Mouse (Mus musculus) MEL (cell line): ENCODE results near the gene Far2. TPM values are rescaled to one million over a fixed set of nuclear protein-coding genes. Genes with fewer than 3 reads are reported as not detected.

Experiments
- DNase-seq: peaks from one replicate; pipeline ENCODE4 v3.0.0; 2011; ENCODE audit warnings: low read depth, low spot score
- H3K27ac ChIP-seq: 2 replicates; pipeline ENCODE4 v1.5.1; 2012; ENCODE audit warnings: low read depth, mild to moderate bottlenecking, control low read depth, low read length, moderate library complexity; ENCODE audit not compliant: control insufficient read depth
- H3K27me3 ChIP-seq, 2 experiments: fragments of 150-350 bp in 1 of 2; sonication (generic) in 1 of 2; 2 replicates each; pipeline ENCODE4 v1.6.1; 2012; ENCODE audit warnings: low read length in 2 of 2, mild to moderate bottlenecking in 2 of 2, improper control_type of control experiment in 1 of 2, moderate library complexity in 1 of 2; ENCODE audit not compliant: insufficient read depth in 2 of 2, control insufficient read depth in 1 of 2
- H3K36me3 ChIP-seq, 2 experiments: 2 replicates each; pipeline ENCODE4 v1.6.1; 2012 to 2014; ENCODE audit warnings: low read length in 2 of 2, improper control_type of control experiment in 1 of 2, inconsistent platforms in 1 of 2, mild to moderate bottlenecking in 1 of 2; ENCODE audit not compliant: insufficient read depth in 2 of 2, control insufficient read depth in 1 of 2
- H3K4me1 ChIP-seq, 2 experiments: fragments of 150-350 bp in 1 of 2; sonication (generic) in 1 of 2; 2 replicates each; pipeline ENCODE4 v1.6.1; 2012; ENCODE audit warnings: low read length in 2 of 2, improper control_type of control experiment in 1 of 2, mild to moderate bottlenecking in 1 of 2; ENCODE audit not compliant: insufficient read depth in 2 of 2, control insufficient read depth in 1 of 2
- H3K4me3 ChIP-seq, 2 experiments: fragments of 150-350 bp in 1 of 2; sonication (generic) in 1 of 2; 2 replicates each; pipeline ENCODE4 v1.5.1; 2012; ENCODE audit warnings: low read depth in 2 of 2, low read length in 2 of 2, mild to moderate bottlenecking in 2 of 2, moderate library complexity in 2 of 2, control low read depth in 1 of 2, improper control_type of control experiment in 1 of 2; ENCODE audit not compliant: control insufficient read depth in 1 of 2, insufficient read depth in 1 of 2
- H3K79me2 ChIP-seq: 2 replicates; pipeline ENCODE4 v1.6.1; 2012; ENCODE audit warnings: mild to moderate bottlenecking, low read length, moderate library complexity; ENCODE audit not compliant: control insufficient read depth, poor library complexity, insufficient read depth
- H3K9ac ChIP-seq: 2 replicates; pipeline ENCODE4 v1.6.1; 2012; ENCODE audit warnings: low read depth, mild to moderate bottlenecking, control low read depth, low read length, moderate library complexity; ENCODE audit not compliant: control insufficient read depth, poor library complexity, severe bottlenecking
- H3K9me3 ChIP-seq: fragments of 150-350 bp; sonication (generic); replicated peaks from 2 replicates; pipeline ENCODE4 v1.6.1; 2012; ENCODE audit warnings: mild to moderate bottlenecking, low read length, improper control_type of control experiment, moderate library complexity; ENCODE audit not compliant: insufficient read depth
- BHLHE40 ChIP-seq: IDR thresholded peaks from 2 replicates; pipeline ENCODE4 v1.6.1; 2012; ENCODE audit warnings: low read depth, mild to moderate bottlenecking, inconsistent platforms, low read length, improper control_type of control experiment, borderline replicate concordance
- CTCF ChIP-seq, 3 experiments: IDR thresholded peaks in 2 of 3; conservative IDR thresholded peaks in 1 of 3; 2 replicates each; pipeline ENCODE4 v1.5.1; 2011 to 2012; ENCODE audit warnings: low read length in 3 of 3, low read depth in 2 of 3, mild to moderate bottlenecking in 2 of 3, improper control_type of control experiment in 1 of 3, inconsistent platforms in 1 of 3, mixed read lengths in 1 of 3, moderate library complexity in 1 of 3; ENCODE audit not compliant: control insufficient read depth in 1 of 3, insufficient read depth in 1 of 3, poor library complexity in 1 of 3, severe bottlenecking in 1 of 3
- E2F4 ChIP-seq: IDR thresholded peaks from 2 replicates; pipeline ENCODE4 v1.6.1; 2011; ENCODE audit warnings: low read depth, low read length, improper control_type of control experiment, borderline replicate concordance
- EP300 ChIP-seq, 2 experiments: IDR thresholded peaks; 2 replicates each; pipeline ENCODE4 v1.6.1; 2011; ENCODE audit warnings: improper control_type of control experiment in 2 of 2, low read length in 2 of 2, low read depth in 1 of 2, mild to moderate bottlenecking in 1 of 2
- GABPA ChIP-seq: IDR thresholded peaks from 2 replicates; pipeline ENCODE4 v1.6.1; 2012; ENCODE audit warnings: low read depth, mild to moderate bottlenecking, inconsistent platforms, low read length, improper control_type of control experiment, moderate library complexity
- GATA1 ChIP-seq: IDR thresholded peaks from 2 replicates; pipeline ENCODE4 v1.6.1; 2011; ENCODE audit warnings: low read depth, low read length, improper control_type of control experiment
- JUND ChIP-seq: IDR thresholded peaks from 2 replicates; pipeline ENCODE4 v1.6.1; 2011; ENCODE audit warnings: low read depth, mild to moderate bottlenecking, improper control_type of control experiment, low read length
- KAT2A ChIP-seq: conservative IDR thresholded peaks from 2 replicates; pipeline ENCODE4 v1.6.1; 2012; ENCODE audit warnings: low read depth, low read length, improper control_type of control experiment, inconsistent platforms
- MAFK ChIP-seq: IDR thresholded peaks from 2 replicates; pipeline ENCODE4 v1.6.1; 2011; ENCODE audit warnings: low read depth, mild to moderate bottlenecking, low read length, improper control_type of control experiment, borderline replicate concordance
- MAX ChIP-seq: IDR thresholded peaks from 2 replicates; pipeline ENCODE4 v1.6.1; 2011; ENCODE audit warnings: low read length, improper control_type of control experiment
- MEF2A ChIP-seq: IDR thresholded peaks from 2 replicates; pipeline ENCODE4 v1.6.1; 2014; ENCODE audit warnings: low read depth, mild to moderate bottlenecking, inconsistent platforms, low read length, improper control_type of control experiment; ENCODE audit not compliant: poor library complexity, insufficient replicate concordance, severe bottlenecking; ENCODE audit errors: extremely low read depth
- MXI1 ChIP-seq: IDR thresholded peaks from 2 replicates; pipeline ENCODE4 v1.6.1; 2011; ENCODE audit warnings: mild to moderate bottlenecking, low read depth, low read length, improper control_type of control experiment
- MYB ChIP-seq: IDR thresholded peaks from 2 replicates; pipeline ENCODE4 v1.6.1; 2011; ENCODE audit warnings: mild to moderate bottlenecking, low read depth, low read length, improper control_type of control experiment
- NELFE ChIP-seq: IDR thresholded peaks from 2 replicates; pipeline ENCODE4 v1.6.1; 2011; ENCODE audit warnings: low read depth, low read length, improper control_type of control experiment
- RAD21 ChIP-seq: IDR thresholded peaks from 2 replicates; pipeline ENCODE4 v1.6.1; 2011; ENCODE audit warnings: mild to moderate bottlenecking, low read depth, low read length, improper control_type of control experiment
- RCOR1 ChIP-seq: IDR thresholded peaks from 2 replicates; pipeline ENCODE4 v1.6.1; 2012; ENCODE audit warnings: low read depth, mild to moderate bottlenecking, inconsistent platforms, low read length, improper control_type of control experiment
- SIN3A ChIP-seq: IDR thresholded peaks from 2 replicates; pipeline ENCODE4 v1.6.1; 2012; ENCODE audit warnings: low read length, improper control_type of control experiment, inconsistent platforms
- TAL1 ChIP-seq: IDR thresholded peaks from 2 replicates; pipeline ENCODE4 v1.6.1; 2012; ENCODE audit warnings: mild to moderate bottlenecking, inconsistent platforms, low read length, moderate library complexity, mixed read lengths
- TBP ChIP-seq: IDR thresholded peaks from 2 replicates; pipeline ENCODE4 v1.8.0; 2011; ENCODE audit warnings: low read depth, low read length, improper control_type of control experiment
- TCF12 ChIP-seq: IDR thresholded peaks from 2 replicates; pipeline ENCODE4 v1.6.1; 2014; ENCODE audit warnings: low read depth, mild to moderate bottlenecking, inconsistent platforms, low read length, improper control_type of control experiment, moderate library complexity
- ZMIZ1 ChIP-seq: IDR thresholded peaks from 2 replicates; pipeline ENCODE4 v1.6.1; 2012; ENCODE audit warnings: low read depth, mild to moderate bottlenecking, inconsistent platforms, low read length, improper control_type of control experiment, moderate library complexity
- ZNF384 ChIP-seq: IDR thresholded peaks from 2 replicates; pipeline ENCODE4 v1.6.1; 2012; ENCODE audit warnings: low read depth, mild to moderate bottlenecking, inconsistent platforms, low read length, improper control_type of control experiment
- polyA plus RNA-seq, 2 experiments: library from polyadenylated mRNA; stranded (reverse) in 1 of 2; unstranded in 1 of 2; fragments of >175 nt in 1 of 2; fragments of >200 nt in 1 of 2; gene quantifications; 2 replicates each; pipeline versions ENCODE4 v1.2.1 to v1.2.4; 2012; ENCODE audit warnings: low replicate concordance in 2 of 2, low read depth in 1 of 2; ENCODE audit not compliant: insufficient read length in 2 of 2, insufficient read depth in 1 of 2, missing spikeins in 1 of 2
- total RNA-seq: library from RNA; depleted of rRNA; stranded (reverse); fragments of 300-350 nt; gene quantifications from 2 replicates; pipeline ENCODE4 v1.2.3, GENCODE M21; 2012

The Far2 gene
- total and polyA plus RNA-seq, 3 experiments, result 0.81 to 2.8 TPM; not detected in 1

DNA sequence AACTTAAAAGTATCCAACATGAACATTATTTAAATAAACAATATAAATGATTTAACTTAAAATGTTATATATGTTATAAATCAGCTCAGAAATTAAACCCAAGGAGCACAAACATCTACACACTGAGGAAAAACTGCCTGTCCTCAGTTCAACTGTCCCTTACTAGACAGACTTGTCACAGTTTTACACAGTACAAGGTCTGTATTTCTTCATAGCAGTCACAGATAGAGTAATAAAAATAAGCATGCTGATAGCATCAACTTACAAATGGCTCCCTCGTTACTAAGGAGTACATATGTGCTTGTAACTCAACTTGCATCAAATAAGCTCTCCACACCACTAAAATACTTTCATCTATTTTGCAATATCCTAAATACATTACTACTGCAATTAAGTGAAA lies 158.1 kb downstream of the Far2 start:
- no peaks in the 10 kb centered on the region for H3K9me3 ChIP-seq
- peaks cover 5 to 27% of the 10 kb centered on the region in 2 experiments for H3K36me3 ChIP-seq
- peaks cover 29% of the 10 kb centered on the region for H3K79me2 ChIP-seq
- H3K9ac ChIP-seq, result no peak overlapping the region
- H3K4me3 ChIP-seq, result no peak overlapping the region
- TF ChIP-seq TAL1 (no peak), CTCF (IDR thresholded peaks at IDR 0.05 in 2 of 3, conservative IDR thresholded peaks at IDR 0.05 in 1 of 3; ENCODE audit: control insufficient read depth in 1 of 3, insufficient read depth in 1 of 3, low read depth in 2 of 3, low read length in 3 of 3, poor library complexity in 1 of 3, severe bottlenecking in 1 of 3) (no peak), ZNF384 (no peak), MEF2A (no peak), JUND (no peak), MYB (no peak), RAD21 (no peak), ZMIZ1 (no peak), NELFE (no peak), KAT2A (no peak), MAX (no peak), MXI1 (no peak), BHLHE40 (no peak), EP300 (IDR thresholded peaks at IDR 0.05; ENCODE audit: low read depth in 1 of 2, low read length in 2 of 2) (no peak), E2F4 (no peak), GABPA (no peak), TCF12 (no peak), GATA1 (no peak)
- no peaks in the 10 kb centered on the region for H3K4me1 ChIP-seq
- no peak overlapping the region for H3K27ac ChIP-seq
- H3K27me3 ChIP-seq, result no peaks in the 10 kb centered on the region
- DNase-seq, result no peak

DNA sequence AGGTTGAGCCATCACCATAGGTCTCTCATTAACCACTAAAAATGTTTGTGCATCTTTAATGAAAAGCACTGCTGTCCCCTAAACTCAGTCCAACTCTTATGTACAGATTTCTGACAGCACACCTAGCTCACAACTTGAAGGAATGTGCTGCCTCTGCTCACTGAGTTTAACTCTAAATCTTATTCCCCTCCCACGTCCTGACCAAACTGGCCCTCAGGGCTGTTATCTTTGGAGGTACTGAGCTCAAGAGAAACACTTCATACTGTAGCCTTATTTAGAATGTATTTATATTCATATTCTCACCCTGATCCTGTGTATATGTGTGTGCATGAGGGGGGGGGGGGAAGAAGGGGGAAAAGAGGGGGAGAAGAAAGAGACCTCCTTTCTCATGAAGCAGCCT lies 160.5 kb downstream of the Far2 start:
- no peak overlapping the region for H3K27ac ChIP-seq
- DNase-seq, result no peak
- peaks cover 10 to 16% of the 10 kb centered on the region in 2 experiments for H3K36me3 ChIP-seq

More for the DNA sequence above, 160.5 kb downstream of the Far2 start:
- H3K4me3 ChIP-seq, result no peak overlapping the region
- H3K27me3 ChIP-seq, result no peaks in the 10 kb centered on the region
- H3K4me1 ChIP-seq, result 0 out of 4 replicates have a peak, but pooled peaks cover 0 to 2% of the 10 kb centered on the region in 2 experiments
- H3K9ac ChIP-seq, result no peak overlapping the region
- H3K9me3 ChIP-seq, result no peaks in the 10 kb centered on the region
- peaks cover 47% of the 10 kb centered on the region for H3K79me2 ChIP-seq
- TF ChIP-seq GATA1 (no peak), SIN3A (no peak), MEF2A (no peak), MAFK (no peak), MYB (no peak), TBP (no peak), E2F4 (no peak), RCOR1 (no peak)
